Mouse (Mus musculus): ENCODE measurements around the gene Bfsp2.

The Bfsp2 gene

DNA sequence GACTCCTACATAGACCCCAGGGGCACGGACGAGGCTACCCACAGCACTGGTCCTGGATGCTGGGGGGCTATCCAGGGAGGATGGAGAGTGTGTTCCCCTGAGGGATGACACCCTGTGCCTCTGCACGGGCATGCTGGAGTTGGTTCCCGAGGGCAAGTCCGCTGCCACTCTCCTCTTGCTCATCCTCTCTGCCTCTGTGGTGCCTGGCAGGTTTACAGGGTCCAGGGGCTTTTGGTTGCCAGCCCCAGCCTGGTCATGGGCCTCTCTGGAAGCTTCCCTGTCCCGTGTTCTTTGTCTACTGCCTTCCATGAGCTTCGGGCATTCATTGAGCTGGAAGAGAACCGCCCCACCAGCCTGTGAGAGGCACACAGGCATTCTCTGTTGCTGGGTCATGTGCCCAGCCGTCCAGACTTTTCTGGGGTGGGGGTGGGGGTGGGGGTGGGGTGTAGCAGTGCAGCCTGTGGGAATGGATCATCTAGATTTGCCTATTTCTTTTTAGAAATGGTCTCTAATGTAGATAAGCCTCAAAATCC is at the start of gene Bfsp2:
Gene Bfsp2 (minus strand): TSS at position 377 of the 533 bp plus-strand sequence.
- DNase-seq, result no peak

DNA sequence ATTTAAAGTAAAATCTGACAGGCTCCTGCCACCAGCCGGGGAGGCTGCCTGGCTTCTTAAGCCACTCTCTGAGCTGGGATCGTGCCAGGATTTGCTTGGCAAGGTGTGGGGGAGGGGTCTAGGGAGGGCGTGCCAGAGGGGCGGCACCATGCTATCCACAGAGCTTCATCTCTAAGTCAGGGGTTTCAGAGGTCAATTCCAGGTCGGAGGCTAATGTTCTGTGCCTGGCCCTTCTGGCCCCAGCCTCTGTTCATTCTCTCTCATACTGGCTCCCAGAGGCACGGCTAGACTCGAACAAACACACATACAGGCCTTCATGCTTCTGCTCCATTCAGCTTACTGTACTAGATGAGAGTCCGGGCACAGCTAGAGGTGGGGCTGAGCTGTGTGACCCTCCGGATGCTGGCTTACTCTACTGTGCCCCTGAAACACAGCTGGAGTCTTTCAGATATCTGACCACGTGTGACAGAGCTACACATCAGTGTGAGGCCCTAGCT is 44.9 kb upstream of the Bfsp2 start:
- peak; percentile 14 for DNase-seq

DNA sequence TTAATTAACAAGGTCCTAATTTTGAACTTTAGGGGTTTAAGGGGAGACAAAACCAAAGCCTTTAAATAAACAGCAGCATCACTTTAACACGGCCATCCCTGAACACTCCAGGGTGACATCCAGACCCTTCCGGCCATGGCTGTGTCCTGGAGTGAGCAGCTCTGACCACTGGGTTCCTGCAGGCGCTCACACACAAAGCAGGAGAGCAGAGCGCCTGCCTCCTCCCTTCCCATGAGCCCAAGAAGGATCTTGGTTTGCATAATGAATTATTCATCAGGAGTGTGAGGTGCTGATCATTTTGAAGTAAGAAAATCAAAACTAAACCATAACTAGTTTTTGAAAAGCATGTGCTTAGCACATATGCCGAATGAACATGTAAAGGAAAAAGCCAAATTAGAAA is 44.4 kb upstream of the Bfsp2 start:
- peak; percentile 11 for DNase-seq

DNA sequence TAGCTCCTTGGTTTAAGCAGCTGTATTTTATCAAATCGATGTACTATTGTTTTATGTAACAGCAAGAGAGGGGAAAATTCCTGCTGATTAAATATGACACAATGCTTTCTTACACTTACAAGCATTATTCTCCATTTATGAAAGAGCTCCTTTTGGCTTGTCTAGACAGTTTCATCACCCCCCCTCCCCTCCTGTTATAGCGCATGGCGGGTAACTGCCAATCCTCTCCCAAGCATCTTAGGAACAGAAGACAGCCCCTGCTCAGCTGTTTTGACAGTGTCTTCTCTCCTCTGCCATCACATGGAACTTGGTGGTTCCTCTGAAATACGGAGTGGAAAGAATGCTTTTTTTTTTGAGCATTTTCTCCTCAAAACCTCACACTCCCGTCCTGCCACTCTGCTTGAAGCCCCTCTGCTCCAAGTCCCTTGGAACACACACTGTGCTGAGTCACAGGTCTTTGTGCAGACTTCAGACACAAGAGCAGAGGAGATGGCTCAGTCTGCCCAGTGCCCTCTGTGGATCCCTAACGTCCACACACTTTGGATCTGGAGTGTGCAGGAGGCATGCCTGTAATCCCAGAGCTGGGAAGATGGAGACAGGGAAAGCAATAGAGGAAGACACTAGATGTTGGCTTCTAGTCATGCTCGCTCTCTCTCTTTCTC is 43.7 kb upstream of the Bfsp2 start:
- DNase-seq, result no peak

DNA sequence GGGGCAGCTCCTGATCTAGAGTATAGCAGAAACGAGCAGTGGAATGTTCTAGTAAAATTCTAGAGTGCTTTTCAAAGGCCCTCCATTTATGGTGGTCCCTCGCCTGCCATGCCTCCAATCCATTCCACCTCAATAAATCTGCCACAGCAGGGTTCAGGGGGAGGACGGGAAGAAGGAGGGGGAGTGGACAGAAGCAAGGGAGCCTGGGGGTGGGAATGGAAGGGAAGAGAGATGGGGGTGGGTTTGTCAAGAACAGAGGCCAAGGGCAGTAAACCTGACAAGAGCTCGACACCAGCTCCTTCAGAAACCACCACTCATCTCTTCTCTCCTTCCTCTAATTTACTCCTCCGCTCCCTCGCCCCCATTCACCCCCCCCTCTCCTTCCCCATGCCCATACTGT is 42.8 kb upstream of the Bfsp2 start:
- DNase-seq, result no peak

DNA sequence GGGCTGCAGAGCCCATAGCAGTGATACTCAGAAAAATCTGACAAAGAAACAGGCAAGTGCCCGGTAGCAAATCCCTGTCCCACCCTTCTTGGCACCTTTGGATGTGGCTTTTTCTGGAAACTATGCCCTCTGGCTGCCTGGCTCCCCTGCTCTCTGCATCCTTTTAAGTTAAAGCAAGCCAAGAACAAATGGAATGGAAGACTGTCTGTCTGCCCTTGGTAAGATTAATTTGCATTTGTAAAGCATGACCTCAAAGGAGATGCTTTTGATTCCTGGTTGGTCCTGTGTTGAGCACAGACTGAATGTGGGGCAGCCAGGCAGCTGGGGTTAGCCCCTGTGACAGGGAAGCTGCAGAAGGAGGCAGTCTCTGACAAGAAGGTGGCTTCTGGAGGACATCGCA is 33.7 kb upstream of the Bfsp2 start:
- DNase-seq, result no peak

DNA sequence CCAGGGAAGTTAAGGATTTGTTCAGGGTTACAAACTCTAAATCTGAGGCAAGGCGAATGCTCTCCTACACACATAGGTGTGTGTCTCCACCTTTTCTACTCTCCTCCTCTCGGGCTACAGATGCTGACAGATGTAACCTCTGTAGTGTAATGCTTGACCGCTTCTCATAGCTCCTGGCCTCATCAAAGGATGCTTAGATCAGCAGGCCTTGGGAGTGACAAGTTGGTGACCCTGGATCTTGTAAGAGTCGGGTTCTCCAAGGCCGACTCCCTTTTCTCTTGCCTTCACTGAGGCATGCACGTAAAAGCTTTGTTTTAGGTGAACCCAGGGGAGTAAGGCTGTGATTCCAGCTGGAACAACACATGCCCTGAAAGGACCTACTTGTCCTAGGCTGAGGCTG is 32.0 kb upstream of the Bfsp2 start:
- no peak for DNase-seq

DNA sequence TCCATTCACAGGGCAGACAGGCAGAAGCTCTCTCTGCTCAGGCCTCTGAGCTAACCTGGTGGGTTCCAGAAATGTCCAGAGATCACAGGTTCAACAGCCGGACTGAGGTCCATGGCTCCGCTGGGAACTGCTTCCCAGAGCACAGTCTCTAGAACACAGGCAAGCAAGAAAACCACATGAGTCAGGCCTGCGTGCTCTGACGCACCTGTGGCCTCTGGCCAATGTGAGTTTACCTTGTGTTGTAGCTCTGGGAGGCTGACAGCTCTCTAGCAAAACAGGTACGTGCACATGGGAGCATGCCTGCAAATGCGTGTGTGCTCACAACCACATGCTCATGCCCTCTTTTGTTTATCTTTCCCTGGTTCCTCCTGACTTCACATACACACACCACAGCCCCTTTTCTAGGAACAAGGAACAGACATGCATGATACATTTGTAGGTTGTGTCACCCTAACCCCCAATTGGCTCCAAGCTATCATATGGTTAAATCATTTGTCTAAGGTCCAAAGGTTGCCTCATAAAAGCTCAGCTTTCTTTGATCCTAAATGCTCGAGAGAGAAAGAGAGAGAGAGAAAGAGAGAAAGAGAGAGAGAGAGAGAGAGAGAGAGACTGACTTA is 26.9 kb upstream of the Bfsp2 start:
- no peak for DNase-seq

DNA sequence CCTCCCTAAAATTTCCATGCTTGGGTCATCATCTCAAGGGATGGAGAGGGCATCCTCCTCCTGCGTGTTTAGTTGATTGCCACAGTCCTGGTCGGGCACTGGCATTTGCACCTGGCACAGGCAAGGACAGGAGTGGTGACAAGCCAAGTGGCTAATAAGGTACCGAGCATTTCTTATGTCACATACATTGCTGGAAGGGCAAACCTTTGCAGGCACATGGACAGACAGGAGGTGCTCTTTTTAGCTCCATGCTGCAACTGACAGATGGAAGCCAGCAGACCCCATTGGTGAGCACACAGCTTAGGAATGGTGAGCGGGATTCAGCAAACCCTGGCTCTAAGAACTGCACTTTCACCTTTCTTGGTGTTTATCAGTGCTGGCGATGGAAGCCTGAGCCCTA is 24.8 kb upstream of the Bfsp2 start:
- DNase-seq, result no peak

DNA sequence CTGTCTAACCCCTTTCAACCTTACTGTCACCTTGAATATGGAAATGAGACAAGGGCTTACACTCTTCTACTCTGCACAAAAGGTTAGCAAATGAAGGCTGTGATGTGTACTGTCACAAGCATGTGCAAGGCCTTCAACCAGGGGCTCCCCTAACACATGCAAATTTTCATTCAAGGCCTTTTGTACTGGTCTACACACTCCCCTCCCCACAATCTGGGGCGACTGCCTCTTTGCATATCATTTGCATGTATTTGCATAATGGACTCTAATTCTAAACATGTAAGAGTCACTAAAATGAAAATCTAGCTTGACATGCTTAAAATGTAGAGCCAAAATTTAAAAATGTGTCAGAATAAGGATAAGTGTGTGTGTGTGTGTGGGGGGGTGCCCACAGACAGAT is 24.4 kb upstream of the Bfsp2 start:
- DNase-seq, result no peak

DNA sequence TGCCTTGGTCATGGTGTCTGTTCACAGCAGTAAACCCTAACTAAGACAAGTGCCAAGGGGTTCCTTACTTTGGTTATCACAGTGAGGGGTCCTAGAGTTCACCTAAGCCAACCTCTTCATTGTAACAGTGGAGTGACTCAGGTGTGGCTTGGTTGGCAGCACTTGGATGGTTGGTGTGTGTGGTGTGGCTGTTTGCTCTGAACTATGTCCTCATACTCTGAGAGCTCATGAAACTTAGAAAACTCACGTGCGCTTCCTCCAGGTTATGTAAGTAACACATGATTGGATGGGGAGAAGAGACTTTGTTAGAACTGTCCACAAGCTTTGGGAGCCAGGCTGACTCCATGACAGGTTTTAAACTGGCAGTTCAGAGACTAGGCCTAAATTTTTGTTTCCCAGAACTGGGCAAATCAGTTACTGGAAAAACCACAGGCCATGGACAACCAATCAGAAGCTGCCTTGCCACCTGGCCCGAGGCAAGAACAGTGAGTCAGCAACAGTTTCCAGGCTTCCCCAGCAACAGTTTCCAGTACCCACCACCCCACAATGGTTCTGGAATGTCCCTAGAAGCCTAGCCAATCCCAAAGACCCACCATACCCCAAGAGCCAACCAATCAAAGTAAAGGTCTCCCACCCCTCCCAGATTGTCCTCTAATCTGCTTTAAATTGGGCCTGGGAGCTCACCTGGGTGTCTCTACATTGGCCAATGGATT is 23.5 kb upstream of the Bfsp2 start:
- DNase-seq, result no peak

DNA sequence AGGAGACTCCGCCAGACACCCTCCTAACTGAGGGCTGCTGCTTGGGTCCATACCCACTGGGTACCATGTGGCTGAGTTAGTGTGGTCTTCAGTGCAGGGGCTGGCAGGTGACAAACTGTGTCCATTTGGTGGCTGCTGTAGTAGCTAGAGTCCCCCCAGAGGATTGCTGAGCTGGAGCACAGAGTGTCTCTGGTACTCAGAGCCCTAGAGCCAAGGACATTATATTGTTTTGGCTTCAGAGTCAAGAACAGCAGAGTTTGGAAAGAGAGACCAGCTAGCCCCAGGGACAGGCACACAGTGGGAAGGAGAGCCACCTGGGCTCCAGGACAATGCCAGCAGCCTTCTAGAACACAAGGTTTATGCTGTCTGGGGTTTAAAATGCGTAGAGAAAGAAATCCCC is 22.4 kb upstream of the Bfsp2 start:
- DNase-seq, result no peak

DNA sequence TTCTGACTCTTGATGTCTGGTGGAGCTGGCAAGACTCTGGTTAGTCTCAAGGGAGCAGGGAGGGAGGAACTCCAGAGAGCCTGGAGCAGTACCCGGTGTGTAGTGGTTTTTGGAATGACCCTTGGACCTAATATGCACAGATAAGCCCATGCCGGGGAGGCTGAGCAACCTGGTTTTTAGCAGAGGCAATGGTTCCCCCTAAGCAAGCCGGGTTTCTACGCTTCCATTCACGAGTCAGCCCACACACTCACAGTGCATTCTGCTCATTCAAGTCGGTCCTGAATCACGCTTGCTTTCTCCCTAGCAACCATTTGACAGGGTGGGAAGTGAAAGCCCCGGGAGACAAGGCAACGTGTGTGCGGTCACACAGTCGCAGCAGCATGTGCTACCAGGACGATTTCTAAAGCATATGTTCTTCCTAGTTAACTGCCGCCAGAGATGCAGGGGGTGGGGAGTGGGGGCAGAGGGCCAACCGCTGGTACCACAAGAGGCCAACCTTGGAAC is 21.7 kb upstream of the Bfsp2 start:
- no peak for DNase-seq

DNA sequence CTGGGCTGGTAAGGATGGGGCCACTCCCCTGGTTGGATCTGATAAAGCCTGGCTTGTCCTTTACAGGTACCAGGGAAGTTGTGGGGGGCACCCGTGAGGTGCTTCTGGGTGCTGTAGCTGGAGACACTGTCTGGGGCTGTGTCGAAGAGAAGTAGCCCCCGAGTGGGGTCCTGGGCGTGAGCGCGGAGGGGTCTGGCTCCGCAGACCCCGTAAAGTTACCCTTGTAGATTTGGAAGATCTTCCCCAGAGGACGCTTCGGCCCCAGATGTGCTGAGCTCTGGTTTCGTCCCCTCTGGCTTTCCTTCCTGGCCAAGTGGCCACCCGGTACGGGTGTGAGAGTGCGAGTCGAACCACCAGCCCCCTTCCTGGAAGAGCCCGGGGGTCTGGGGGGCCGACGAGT is 19.1 kb upstream of the Bfsp2 start:
- no peak for DNase-seq

DNA sequence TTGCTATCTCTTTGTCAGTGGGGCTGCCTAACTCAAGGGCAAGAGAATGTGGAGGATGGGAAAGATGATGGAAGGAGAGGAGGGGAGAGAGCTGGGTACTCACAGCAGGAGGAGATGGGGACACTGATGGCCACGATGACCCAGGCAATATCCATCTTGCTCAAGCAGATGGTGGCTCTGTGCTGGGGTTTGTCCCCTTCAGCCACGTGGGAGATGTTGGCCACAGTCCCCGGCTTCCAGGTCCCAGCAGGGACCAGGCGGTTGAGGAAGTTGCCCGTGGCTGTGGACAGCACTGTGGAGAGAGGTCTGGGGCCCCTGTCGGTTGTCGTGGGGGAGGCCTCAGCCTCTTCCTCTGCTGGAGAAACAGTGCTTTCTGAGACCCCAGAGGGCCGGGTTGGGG is 18.5 kb upstream of the Bfsp2 start:
- no peak for DNase-seq

DNA sequence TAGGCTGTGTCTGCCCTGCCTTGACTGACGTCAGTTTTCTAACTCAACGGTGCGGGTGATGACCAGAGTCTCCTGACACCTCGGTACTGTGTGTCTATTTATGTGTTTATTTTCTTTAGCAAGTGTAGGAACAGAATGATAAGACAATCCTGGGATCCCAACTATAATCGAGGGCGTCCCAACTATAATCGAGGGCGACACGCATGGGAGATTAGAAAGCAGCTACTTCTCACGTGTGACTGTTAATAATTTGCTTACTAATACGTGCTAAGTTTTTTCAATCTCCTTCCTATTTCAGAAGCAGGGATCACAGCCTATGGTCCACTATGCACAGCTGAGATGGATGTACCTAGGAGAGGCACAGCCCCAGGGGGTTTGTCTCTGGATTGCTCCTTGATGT is 15.2 kb upstream of the Bfsp2 start:
- no peak for DNase-seq

DNA sequence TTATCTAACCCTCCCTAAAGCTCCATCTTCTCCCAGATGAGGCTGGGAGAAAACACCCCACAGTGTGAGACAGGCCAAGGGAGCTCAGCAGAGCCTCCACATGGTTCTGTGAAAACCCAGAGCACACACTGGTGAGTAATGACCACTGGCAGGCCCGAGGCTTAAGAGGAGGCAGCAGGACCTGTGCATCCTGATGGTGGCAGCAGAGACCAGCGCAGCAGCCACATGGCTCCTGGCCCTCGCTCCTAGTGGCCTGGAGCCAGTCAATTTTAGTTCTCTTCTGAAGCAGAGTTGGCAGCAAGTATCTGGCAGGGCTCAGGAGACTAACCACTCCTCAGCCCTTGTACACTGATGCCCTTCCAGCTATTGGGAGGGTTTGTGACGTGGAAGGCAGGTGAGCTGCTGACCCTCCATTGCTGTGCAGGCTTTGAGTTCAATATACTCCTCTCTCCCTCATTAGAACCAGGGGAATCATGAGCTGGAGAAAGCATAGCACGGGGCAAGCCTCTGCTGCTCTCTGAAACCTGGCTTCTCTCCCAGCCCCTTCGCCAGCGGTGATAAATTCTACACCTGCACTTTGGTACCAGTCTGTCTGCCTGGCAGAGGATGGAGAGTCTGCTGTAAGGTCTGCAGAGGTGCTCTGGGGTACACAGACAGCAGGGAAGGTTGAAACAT is 14.3 kb upstream of the Bfsp2 start:
- DNase-seq, result peak; percentile 89

DNA sequence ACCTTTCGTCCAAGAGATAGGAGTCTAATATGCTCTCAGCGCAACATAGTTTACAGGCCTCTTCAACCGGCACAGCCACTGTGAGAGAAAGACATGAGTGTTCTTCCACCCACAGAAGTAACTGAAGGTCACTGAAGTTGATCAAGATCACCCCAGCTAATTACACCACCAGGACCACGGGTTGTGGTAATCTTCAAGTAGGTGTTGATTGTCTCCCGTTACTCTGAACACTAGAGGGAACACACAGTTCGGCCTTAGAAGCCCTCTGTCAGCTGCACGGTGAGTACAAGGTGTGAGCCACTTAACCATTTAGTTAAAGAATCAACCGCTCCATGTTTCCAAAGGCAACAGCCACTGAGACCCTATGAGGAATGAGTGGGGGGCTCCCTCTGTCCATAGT is 11.8 kb upstream of the Bfsp2 start:
- no peak for DNase-seq

DNA sequence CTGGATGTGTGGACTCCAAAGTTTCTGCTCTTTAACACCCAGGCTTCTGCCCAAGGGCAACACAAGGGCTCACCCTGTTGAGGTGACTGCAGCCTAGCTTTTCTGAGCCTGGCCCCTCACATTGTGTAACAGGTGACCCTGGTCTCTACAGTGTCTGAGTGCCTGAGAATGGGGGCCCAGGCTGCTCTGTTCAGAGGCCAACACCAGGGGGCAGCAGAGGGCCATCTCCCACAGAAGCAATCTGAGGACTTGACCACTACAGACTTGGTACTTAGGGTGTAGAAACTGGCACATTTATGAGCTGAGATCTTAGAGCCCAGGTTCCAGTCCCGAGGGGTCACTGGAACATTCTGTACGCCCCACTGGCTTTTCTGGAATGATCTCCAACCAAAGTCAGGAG is 10.2 kb upstream of the Bfsp2 start:
- DNase-seq, result peak; percentile 86

DNA sequence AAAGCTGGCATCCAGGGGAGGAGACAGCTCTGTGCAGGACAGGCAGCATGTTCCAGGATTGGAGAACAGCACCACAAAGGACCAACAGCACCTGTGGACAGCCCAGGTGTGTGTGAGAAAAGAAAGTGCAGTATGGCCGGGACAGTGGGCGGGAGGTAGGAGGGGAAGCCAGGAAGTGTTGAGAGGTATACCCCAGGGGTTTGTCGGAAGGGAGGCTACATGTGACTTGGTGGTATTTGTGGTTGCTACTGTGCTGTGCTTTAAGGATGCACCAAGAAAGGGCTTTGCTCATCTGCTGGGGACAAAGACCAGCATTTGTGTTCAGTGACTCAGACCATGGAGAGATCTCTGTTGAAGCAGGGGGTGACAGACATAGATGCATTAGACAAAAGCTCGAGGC is 9.7 kb upstream of the Bfsp2 start:
- DNase-seq, result no peak

DNA sequence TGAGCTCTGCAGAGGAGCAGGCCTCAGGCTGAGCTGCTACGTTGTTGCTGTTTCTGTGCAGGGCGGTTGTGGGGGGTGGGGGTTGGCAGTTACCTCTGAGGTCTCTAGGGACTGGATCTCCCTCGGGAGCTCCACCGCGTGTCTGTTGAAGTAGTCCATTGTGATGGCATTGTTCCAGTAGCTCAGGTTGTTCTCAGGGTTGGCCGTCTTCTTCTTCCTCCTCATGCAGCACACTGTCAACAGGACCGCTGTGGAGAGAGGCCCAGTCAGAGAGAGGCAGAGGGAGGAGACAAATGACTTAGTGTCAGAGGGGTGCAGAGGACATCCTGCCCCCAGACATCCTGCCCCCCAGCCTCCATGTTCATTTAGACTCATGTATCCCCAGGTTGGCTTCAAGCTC is 8.9 kb upstream of the Bfsp2 start:
- DNase-seq, result no peak

DNA sequence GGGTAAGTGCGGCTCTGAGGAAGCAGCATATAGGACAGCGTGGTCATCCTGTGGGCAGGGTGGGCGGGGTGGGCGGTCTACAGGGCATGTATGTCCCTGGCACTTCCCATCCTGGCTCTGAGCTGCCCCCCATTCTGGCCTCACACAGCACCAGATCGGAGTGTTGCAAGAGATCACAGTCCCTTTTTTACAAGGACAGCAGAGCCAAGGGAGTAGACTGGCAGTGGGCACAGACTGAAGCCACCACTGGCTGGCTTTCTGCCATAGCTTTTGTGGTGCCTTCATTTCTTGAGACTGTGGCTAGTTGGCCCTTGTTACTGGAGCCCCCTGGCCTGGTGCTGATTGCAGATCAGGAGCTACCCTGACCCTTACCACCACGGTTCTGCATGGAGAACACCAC is 6.0 kb upstream of the Bfsp2 start:
- no peak for DNase-seq

DNA sequence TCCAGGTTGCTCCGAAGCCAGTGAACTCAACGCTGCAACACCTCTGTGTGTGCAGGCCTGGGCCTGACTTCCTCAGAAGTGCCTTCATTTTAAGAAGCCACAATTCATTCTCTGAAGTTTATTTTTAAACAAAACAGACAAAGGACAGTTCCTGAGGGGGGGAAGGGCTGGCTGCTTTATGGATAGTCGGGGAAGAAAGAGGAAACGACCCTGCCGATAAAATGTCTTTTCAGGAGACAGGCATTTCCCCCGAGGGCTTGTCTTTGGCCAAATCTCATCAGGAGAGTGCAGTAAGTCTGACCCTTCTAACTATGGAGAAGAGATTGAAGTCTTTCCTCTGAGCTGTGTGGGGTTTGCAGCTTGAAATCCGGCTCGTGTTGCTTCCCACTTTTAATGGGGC is 5.4 kb upstream of the Bfsp2 start:
- peak; percentile 71 for DNase-seq
